Mouse (Mus musculus): Measurements from ENCODE around the gene Bhlhe41.

Bhlhe41 gene

DNA sequence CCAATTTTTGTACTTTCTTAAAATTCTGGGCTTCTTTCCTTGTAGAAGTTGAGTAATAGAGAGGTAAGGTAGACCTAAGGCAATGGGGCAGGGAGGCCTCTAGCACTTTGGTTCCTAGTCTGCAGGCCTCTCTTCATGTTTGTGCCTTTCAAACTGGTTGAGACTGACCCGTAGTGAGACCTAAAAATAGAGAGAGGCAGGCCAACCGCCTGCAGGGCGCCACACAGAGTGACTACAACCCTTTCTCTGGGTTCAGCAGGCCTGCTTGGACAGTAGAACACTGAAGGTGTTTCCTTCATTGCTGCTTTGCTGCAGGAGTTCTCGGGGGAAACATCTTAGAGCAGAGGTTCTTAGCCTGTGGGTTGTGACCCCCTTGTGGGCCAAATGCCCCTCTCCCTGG, 5.6 kb upstream of the Bhlhe41 start:
- DNase-seq (ENCODE audit: low spot score), result no peak

GRCm38 (mm10) chr6:145867111-145867510, 1.8 kb upstream of the Bhlhe41 start:
- no peak for DNase-seq (ENCODE audit: low spot score)

- peak; percentile 90 for DNase-seq (ENCODE audit: low spot score)
These were observed 811 bp upstream of the Bhlhe41 start for GRCm38 (mm10) chr6:145865886-145866851.

- DNase-seq (ENCODE audit: low spot score), result no peak
These were observed 1.2 kb downstream of the Bhlhe41 start for GRCm38 (mm10) chr6:145864171-145864570.

DNA sequence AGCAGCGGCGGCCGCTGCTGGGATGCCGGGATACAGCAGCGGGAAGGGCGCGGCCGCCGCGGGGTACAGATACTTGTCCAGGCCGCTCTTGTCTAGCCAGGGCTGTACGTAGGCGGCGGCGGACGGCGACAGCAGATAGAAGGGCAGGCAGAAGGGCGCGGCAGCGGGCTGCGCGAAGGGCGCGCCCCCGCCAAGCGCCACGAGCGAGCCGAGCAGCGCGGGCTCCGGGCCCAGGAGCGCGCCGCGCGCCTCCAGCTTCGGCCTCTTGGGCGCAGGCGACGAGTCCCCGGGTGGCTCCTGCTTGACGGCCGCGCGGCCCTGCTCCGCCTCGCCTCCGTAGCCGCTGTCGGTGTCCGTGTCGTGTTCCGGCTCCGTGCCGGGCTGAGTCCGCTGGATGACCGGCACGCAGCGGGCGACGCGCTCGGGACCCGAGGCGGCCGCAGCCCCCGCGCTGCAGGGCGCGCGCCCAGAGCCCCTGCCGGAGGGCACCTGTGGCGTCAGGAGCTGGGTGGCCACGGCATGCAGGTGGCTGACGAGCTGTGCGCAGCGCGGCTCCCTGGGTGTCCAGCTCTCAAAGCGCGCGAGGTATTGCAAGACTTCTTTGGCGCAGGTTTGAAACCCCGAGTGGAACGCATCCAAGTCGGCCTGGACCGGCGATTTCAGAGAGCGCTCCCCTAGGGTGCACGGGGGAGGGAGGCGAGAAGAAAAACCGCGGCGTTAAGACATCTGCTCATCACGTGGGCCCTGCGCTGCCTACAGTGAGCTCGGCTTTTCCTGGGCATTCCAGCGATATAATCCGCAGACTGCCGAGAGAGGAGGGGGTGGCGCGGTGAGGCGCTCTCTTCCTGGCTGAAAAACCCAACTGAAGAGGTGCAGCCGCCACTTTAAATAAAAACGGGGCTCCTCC, 2.0 kb downstream of the Bhlhe41 start:
- DNase-seq (ENCODE audit: low spot score), result peak; percentile 67

- no peak for DNase-seq (ENCODE audit: low spot score)
These were observed 2.7 kb downstream of the Bhlhe41 start for GRCm38 (mm10) chr6:145862739-145863064.

GRCm38 (mm10) chr6:145862321-145862720, 3.0 kb downstream of the Bhlhe41 start:
- DNase-seq (ENCODE audit: low spot score), result no peak

GRCm38 (mm10) chr6:145861462-145862227, 3.7 kb downstream of the Bhlhe41 start:
- no peak for DNase-seq (ENCODE audit: low spot score)

DNA sequence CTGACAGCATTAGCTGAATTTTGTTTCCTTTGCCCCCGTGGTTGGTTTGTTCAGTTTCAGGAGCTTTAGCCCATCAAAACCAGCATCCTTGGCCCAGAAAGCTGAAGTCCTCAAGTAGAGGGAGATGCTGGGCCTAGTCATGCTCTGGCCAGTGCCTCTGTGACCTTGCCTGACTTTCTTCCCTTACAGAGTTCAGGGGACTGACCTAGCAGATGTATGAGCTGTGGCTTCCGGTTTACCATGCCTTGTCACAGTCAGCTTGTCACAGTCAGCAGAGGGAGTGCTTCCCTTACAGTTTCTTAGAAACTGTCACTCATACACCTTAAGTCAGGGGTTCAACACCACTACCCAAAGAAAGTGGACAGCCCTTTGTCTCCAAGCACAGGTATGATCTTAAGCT, 5.0 kb downstream of the Bhlhe41 start:
- no peak for DNase-seq (ENCODE audit: low spot score)

- no peak for DNase-seq (ENCODE audit: low spot score)
These were observed 6.9 kb downstream of the Bhlhe41 start for GRCm38 (mm10) chr6:145858414-145858813.

GRCm38 (mm10) chr6:145857428-145857827, 7.9 kb downstream of the Bhlhe41 start:
- DNase-seq (ENCODE audit: low spot score), result no peak

GRCm38 (mm10) chr6:145855720-145856551, 9.4 kb downstream of the Bhlhe41 start:
- peak; percentile 95 for DNase-seq (ENCODE audit: low spot score)

- DNase-seq (ENCODE audit: low spot score), result no peak
These were observed 10.6 kb downstream of the Bhlhe41 start for GRCm38 (mm10) chr6:145854756-145855155.

DNA sequence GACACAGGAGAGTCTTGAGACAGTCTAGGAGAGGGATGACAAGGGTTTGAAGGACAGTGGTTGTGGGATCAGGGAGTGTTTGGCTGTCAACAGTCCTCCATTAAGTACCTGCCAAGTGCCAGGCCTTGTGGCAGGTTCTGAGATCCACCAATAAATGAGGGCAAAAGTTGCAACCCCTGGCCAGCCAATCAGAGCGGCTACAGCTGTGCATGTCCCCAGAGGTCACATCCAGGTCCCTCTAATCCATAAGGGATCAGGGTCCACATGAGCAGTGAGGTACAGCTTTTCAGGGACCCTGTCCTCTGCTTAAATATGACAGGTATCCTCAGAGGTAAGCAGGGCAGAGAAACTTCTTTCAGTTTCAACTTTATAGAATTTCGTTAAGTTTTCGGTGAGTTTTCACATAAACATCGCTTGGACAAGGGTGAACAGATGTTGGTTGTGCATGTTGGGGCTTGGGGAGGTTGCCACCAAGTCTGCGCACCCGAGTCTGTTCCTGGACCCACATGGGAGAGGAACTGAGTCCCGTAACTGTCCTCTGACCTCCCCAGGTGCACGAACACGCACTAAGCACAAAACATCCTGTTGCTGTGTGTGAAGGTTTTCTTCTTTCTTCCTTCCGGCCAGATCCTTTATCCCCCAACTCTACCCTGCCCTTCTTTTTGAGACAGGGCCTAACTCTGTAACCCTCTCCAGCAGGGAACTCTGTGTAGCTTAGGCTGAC, 11.8 kb downstream of the Bhlhe41 start:
- DNase-seq (ENCODE audit: low spot score), result no peak

DNA sequence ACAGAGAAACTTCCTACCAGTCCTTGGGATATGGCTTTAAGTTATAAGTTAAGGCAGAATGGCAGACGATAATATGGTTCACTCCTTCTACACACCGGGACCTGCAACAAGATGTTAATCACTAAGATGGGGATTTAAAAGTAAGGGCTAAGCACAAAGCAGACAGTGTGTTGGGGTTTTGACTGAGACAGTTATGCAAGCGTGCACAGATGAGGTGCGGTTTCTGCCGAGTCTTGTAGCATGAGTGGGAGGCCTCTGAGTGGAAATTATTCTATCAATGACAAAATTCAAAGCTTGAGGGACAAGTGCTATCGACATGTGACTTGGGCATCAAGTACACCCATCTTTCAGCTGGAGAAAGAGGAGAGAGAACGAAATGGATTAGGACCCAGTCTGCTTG, 12.7 kb downstream of the Bhlhe41 start:
- DNase-seq (ENCODE audit: low spot score), result no peak

DNA sequence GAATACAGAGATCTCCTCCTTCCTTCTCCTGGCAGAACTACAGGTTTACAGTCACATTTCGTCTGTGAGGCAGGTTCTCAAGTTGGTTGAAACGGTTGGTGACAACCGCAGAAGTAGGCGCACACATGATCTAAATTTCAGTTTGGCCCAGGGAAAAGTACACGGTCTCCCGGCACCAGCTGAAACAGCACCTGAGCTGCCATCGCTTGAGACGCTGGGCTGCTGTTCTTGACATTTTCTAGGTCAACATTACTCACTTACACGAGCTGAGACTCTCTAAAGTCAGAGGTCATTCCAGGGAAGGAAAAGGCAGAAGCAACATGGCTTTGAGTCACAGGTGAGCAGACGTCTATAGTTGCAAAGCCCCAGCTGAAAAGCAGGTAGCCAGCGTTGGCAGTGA, 13.4 kb downstream of the Bhlhe41 start:
- DNase-seq (ENCODE audit: low spot score), result no peak

GRCm38 (mm10) chr6:145850789-145851188, 14.6 kb downstream of the Bhlhe41 start:
- peak; percentile 49 for DNase-seq (ENCODE audit: low spot score)

DNA sequence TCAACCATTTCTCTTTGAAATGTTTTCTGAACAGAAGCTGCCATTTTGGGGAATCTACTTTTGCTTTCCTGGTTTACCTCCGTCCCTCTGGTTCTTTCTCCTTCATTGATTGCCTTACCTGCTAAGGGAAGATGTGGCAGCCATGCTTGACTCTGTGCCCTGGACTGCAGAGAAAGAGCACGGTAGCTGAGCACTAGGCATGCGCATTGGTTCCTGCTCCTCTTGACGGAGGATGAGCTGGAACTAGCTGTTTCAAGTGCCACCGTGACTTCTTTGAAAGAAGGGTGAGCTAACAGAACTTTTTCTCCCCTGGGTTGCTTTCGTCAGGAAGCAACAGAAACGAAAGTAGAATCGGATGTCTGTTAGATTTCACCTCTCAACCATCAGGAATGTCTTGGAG, 17.7 kb downstream of the Bhlhe41 start:
- DNase-seq (ENCODE audit: low spot score), result no peak

DNA sequence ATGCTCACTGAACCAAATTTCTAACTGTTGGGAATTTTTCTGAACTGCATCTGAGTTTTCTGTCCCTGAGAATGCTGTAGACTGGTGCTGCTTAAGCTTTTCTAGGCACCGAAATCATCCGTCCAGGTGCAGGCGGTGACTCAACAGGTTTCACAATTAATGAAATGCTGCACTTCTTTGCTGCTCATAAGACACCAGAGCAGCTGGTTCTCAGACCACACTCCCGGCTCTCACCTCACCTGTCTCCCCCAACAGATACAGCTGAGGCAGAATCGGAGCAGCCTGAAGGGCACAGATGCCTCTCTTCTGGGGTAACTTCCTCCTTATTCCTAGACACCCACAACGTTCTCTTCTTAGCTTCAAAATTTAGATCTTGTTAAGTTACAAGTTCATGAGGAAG, 18.4 kb downstream of the Bhlhe41 start:
- no peak for DNase-seq (ENCODE audit: low spot score)

DNA sequence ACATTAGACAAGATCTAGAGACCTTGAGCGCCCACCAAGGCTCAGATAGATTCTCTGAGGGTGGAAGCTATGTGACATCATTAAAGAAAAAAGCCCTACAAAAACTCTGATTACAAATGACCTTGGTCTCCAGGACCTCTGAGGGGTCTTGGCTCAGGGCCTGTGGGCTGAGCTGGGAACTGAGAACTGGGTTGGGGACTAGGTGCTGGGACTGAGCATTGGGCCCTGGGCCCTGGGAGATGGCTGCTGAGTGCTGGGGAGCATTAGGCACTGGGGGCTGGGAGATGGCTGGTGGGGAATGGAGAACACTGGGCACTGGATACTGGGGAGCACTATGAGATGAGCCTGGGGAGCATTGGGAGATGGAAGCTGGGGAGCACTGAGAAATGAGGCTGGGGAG, 19.3 kb downstream of the Bhlhe41 start:
- no peak for DNase-seq (ENCODE audit: low spot score)

- DNase-seq (ENCODE audit: low spot score), result no peak
These were observed 19.7 kb downstream of the Bhlhe41 start for GRCm38 (mm10) chr6:145845611-145846010.
